In genomic region chr14:20791511-20792242, GRCm38 (mm10) we compare ENCODE assay signal across 10 mouse cellular contexts. TPM values are rescaled to one million over a fixed set of nuclear protein-coding genes. Genes with fewer than 3 reads are reported as not detected.
A peak's percentile ranks its signal among the peaks of the same experiment; 100 is the strongest.
DNase-seq lines count a peak whose midpoint lies in the region; ATAC-seq and TF ChIP-seq lines count a peak whose summit lies in the region.
"Had no signal": no experiment of that assay in that cellular context is flagged by ENCODE, and none has a peak within 500 bp of the region (broad histone marks: within the 10 kb centered on the region; RNA-seq: fewer than 3 reads in every experiment).

No protein-coding gene starts in this region.

- H3K27me3 ChIP-seq in midbrain, embryonic 14.5 days (ENCODE audit: control insufficient read depth, insufficient read depth, low read length), result no peaks in the 10 kb centered on the region
- H3K27me3 ChIP-seq: stomach, embryonic 15.5 days had no signal

- no peak overlapping the region for H3K9ac ChIP-seq in midbrain, embryonic 14.5 days (replicated peaks; ENCODE audit: low read length)
- H3K9ac ChIP-seq: stomach, embryonic 15.5 days had no signal

- intact Hi-C loops in left cerebral cortex, adult 2 months (cut with DNase I), result no loop called here
- intact Hi-C loops in heart, postnatal 10 days (cut with DNase I), result no loop called here

- H3K4me2 ChIP-seq in midbrain, embryonic 14.5 days (ENCODE audit: low read length), result peak overlapping the region; percentile 82

- 77% methylated on average over 16 of the region's 16 CpGs for WGBS in midbrain, embryonic 14.5 days

- DNase-seq in left cerebral cortex, adult 2 months (ENCODE audit: extremely low spot score in 1 of 2, low spot score in 2 of 2), result peak in 1 of 2 experiments; percentile 46
- DNase-seq in left cerebral cortex, adult 11 months (ENCODE audit: low spot score), result no peak
- peak; percentile 28 for DNase-seq in ZHBTc4 (ENCODE audit: low read depth, low spot score)
- DNase-seq in midbrain, embryonic 14.5 days, result peak; percentile 28
- no peak for DNase-seq in urinary bladder, postnatal 10 days (ENCODE audit: low spot score)
- no peak for DNase-seq in adrenal gland, postnatal 14 days
- DNase-seq in heart, postnatal 10 days, result no peak
- DNase-seq: kidney, adult 8-10 months had no signal

- peak overlapping the region; percentile 94 for H3K4me3 ChIP-seq in left cerebral cortex, adult 2 months
- no peak overlapping the region for H3K4me3 ChIP-seq in midbrain, embryonic 14.5 days (replicated peaks; ENCODE audit: low read depth, low read length)

- peak; percentile 40 to 42 for ATAC-seq in hematopoietic stem cell, adult 5-6 weeks (replicated peaks in 1 of 2; ENCODE audit: insufficient read depth in 1 of 2, low FRiP score in 2 of 2, low TSS enrichment in 1 of 2, low read depth in 1 of 2, poor library complexity in 2 of 2, severe bottlenecking in 2 of 2)
- no peak for ATAC-seq in midbrain, embryonic 14.5 days (ENCODE audit: low FRiP score, low TSS enrichment)

- TF ChIP-seq CTCF in left cerebral cortex, adult 2 months (IDR thresholded peaks at IDR 0.05), result peak; percentile 48

- peaks cover 45% of the 10 kb centered on the region for H3K36me3 ChIP-seq in midbrain, embryonic 14.5 days (ENCODE audit: control insufficient read depth, insufficient read depth, low read length)

- H3K9me3 ChIP-seq in midbrain, embryonic 14.5 days (ENCODE audit: control insufficient read depth, low read length), result no peaks in the 10 kb centered on the region
- H3K9me3 ChIP-seq: stomach, embryonic 15.5 days had no signal

- peaks cover 27% of the 10 kb centered on the region for H3K4me1 ChIP-seq in midbrain, embryonic 14.5 days (ENCODE audit: control insufficient read depth, insufficient read depth, low read length)

- H3K27ac ChIP-seq in left cerebral cortex, adult 2 months, result peak overlapping the region; percentile 91
- H3K27ac ChIP-seq in midbrain, embryonic 14.5 days (replicated peaks; ENCODE audit: low read depth, low read length), result no peak overlapping the region
- H3K27ac ChIP-seq: stomach, embryonic 15.5 days had no signal

RNA-seq across cellular contexts. Expression of gene Camk2g, which starts 2.2 kb away (rescaled TPM):
- 100 to 1,000 TPM; 328 to 345 TPM for total RNA-seq in left cerebral cortex, adult 2 months (2021)
- total RNA-seq in hematopoietic stem cell, adult 5-6 weeks (2017), result 99.3 and 101 TPM in 2 replicates
- 122 and 129 TPM in 2 replicates for polyA plus RNA-seq in midbrain, embryonic 14.5 days (2014; fragmentation: Nextera tagmentation; extraction: Ambion mirVana)
- 44.5 and 45.6 TPM in 2 replicates for total RNA-seq in adrenal gland, postnatal 14 days (2021)
- total RNA-seq in heart, postnatal 10 days (2021), result 10 to 100 TPM; 48.5 to 59.8 TPM

RNA-seq across cellular contexts. Expression of gene Plau, which starts 44.8 kb away (rescaled TPM):
- total RNA-seq in left cerebral cortex, adult 2 months (2021), result 1 to 10 TPM; 6.5 to 9.6 TPM
- total RNA-seq in hematopoietic stem cell, adult 5-6 weeks (2017), result 2.3 and 2.4 TPM in 2 replicates
- polyA plus RNA-seq in midbrain, embryonic 14.5 days (2014; fragmentation: Nextera tagmentation; extraction: Ambion mirVana), result 0.15 and 0.62 TPM in 2 replicates
- total RNA-seq in adrenal gland, postnatal 14 days (2021), result 26.3 and 60.1 TPM in 2 replicates
- total RNA-seq in heart, postnatal 10 days (2021), result 1 to 10 TPM; 8.0 to 8.7 TPM

RNA-seq across cellular contexts. Expression of gene Ndst2, which starts 57.3 kb away (rescaled TPM):
- 10 to 100 TPM; 15.5 to 17.7 TPM for total RNA-seq in left cerebral cortex, adult 2 months (2021)
- total RNA-seq in hematopoietic stem cell, adult 5-6 weeks (2017), result 7.5 and 8.4 TPM in 2 replicates
- 14.5 and 20.5 TPM in 2 replicates for polyA plus RNA-seq in midbrain, embryonic 14.5 days (2014; fragmentation: Nextera tagmentation; extraction: Ambion mirVana)
- 27.6 and 31.4 TPM in 2 replicates for total RNA-seq in adrenal gland, postnatal 14 days (2021)
- total RNA-seq in heart, postnatal 10 days (2021), result 10 to 100 TPM; 15.5 to 18.3 TPM

Comparison
In these comparisons a context has a peak if more than half of its experiments do, and no peak if none do; other contexts are left out.
1. DNase-seq: peak in ZHBTc4 (single experiment) and midbrain, embryonic 14.5 days (single experiment); none in left cerebral cortex, adult 11 months (single experiment), urinary bladder, postnatal 10 days (single experiment), adrenal gland, postnatal 14 days (single experiment) and heart, postnatal 10 days (0 of 2).